ENCODE assay signal across 10 mouse cellular contexts in genomic region chr11:21997561-21998140, GRCm38 (mm10). TPM values are rescaled to one million over a fixed set of nuclear protein-coding genes. Genes with fewer than 3 reads are reported as not detected.
DNase-seq lines count a peak whose midpoint lies in the region; ATAC-seq and TF ChIP-seq lines count a peak whose summit lies in the region.
"Had no signal": no experiment of that assay in that cellular context is flagged by ENCODE, and none has a peak within 500 bp of the region (broad histone marks: within the 10 kb centered on the region; RNA-seq: fewer than 3 reads in every experiment).

No protein-coding gene starts in this region.

- no peak overlapping the region for H3K27ac ChIP-seq in heart, adult 2 months
- no peak overlapping the region for H3K27ac ChIP-seq in heart, embryonic 11.5 days (ENCODE audit: low read depth, low read length)
- H3K27ac ChIP-seq in intestine, postnatal 0 days (ENCODE audit: low read depth, low read length), result no peak overlapping the region
- no peak overlapping the region for H3K27ac ChIP-seq in stomach, postnatal 0 days (replicated peaks)

- H3K4me3 ChIP-seq in heart, adult 2 months, result no peak overlapping the region
- H3K4me3 ChIP-seq in heart, embryonic 11.5 days (ENCODE audit: low read depth, low read length), result no peak overlapping the region; the same call in 1 of the 2 replicates
- H3K4me3 ChIP-seq in intestine, postnatal 0 days (ENCODE audit: low read depth, low read length), result peak overlapping the region; percentile 26
- H3K4me3 ChIP-seq in stomach, postnatal 0 days (ENCODE audit: low read depth, low read length), result no peak overlapping the region; the same call in 1 of the 2 replicates

- no peak overlapping the region for H3K9ac ChIP-seq in heart, adult 2 months (ENCODE audit: low read depth, low read length)
- no peak overlapping the region for H3K9ac ChIP-seq in heart, embryonic 11.5 days (ENCODE audit: low read depth, low read length)
- H3K9ac ChIP-seq in intestine, postnatal 0 days (ENCODE audit: low read depth, low read length), result no peak overlapping the region
- no peak overlapping the region for H3K9ac ChIP-seq in stomach, postnatal 0 days (ENCODE audit: low read length)

- peaks cover 3% of the 10 kb centered on the region for H3K4me1 ChIP-seq in heart, adult 2 months (ENCODE audit: control insufficient read depth, insufficient read depth, low read length)
- H3K4me1 ChIP-seq in heart, embryonic 11.5 days (ENCODE audit: control insufficient read depth, insufficient read depth, low read length), result peaks cover 13% of the 10 kb centered on the region
- H3K4me1 ChIP-seq in intestine, postnatal 0 days (replicated peaks; ENCODE audit: control insufficient read depth, insufficient read depth, low read length), result no peaks in the 10 kb centered on the region; the same call in 1 of the 2 replicates
- peaks cover 2% of the 10 kb centered on the region; the same call in 1 of the 2 replicates for H3K4me1 ChIP-seq in stomach, postnatal 0 days (replicated peaks; ENCODE audit: control insufficient read depth, insufficient read depth)

- 9% methylated on average over 20 of the region's 20 CpGs for WGBS in heart, adult 2 months
- WGBS in heart, embryonic 11.5 days (ENCODE audit: insufficient replicate concordance), result 2% methylated on average over 20 of the region's 20 CpGs
- 2% methylated on average over 20 of the region's 20 CpGs for WGBS in intestine, postnatal 0 days
- 6% methylated on average over 20 of the region's 20 CpGs for WGBS in stomach, postnatal 0 days

- no peak overlapping the region for H3K4me2 ChIP-seq in heart, embryonic 11.5 days
- H3K4me2 ChIP-seq in intestine, postnatal 0 days (replicated peaks; ENCODE audit: low read depth), result peak overlapping the region; percentile 48
- H3K4me2 ChIP-seq in stomach, postnatal 0 days (replicated peaks; ENCODE audit: low read depth), result no peak overlapping the region

- H3K27me3 ChIP-seq in heart, adult 2 months (ENCODE audit: control insufficient read depth, insufficient read depth, low read length), result peaks cover 77% of the 10 kb centered on the region
- peaks cover 84% of the 10 kb centered on the region for H3K27me3 ChIP-seq in heart, embryonic 11.5 days (ENCODE audit: control insufficient read depth, insufficient read depth, low read length)
- peaks cover 98% of the 10 kb centered on the region for H3K27me3 ChIP-seq in intestine, postnatal 0 days (replicated peaks; ENCODE audit: control insufficient read depth, insufficient read depth, low read length)
- H3K27me3 ChIP-seq in stomach, postnatal 0 days (ENCODE audit: control insufficient read depth, insufficient read depth, low read length), result peaks cover 11% of the 10 kb centered on the region
- H3K27me3 ChIP-seq: CH12.LX had no signal

- no peak for TF ChIP-seq EP300 in heart, adult 2 months (IDR thresholded peaks at IDR 0.05; ENCODE audit: insufficient read depth, low read depth, low read length)
- TF ChIP-seq EP300 in stomach, postnatal 0 days (optimal IDR thresholded peaks at IDR 0.05), result no peak

- no peak for TF ChIP-seq CTCF in heart, adult 2 months (IDR thresholded peaks at IDR 0.05)
- TF ChIP-seq CTCF in intestine, postnatal 0 days (IDR thresholded peaks at IDR 0.05; ENCODE audit: low read depth), result no peak
- no peak for TF ChIP-seq CTCF in stomach, postnatal 0 days (IDR thresholded peaks at IDR 0.05; ENCODE audit: low read depth)

- intact Hi-C loops in heart, adult 2 months (cut with DNase I), result loop anchor here (10.0 kb wide), 1 partner anchor 207 kb away; no protein-coding TSS in a partner anchor

- no peak for TF ChIP-seq POLR2A in heart, adult 2 months (IDR thresholded peaks at IDR 0.05; ENCODE audit: insufficient read depth, low read depth, low read length)

- ATAC-seq in heart, embryonic 11.5 days (replicated peaks; ENCODE audit: insufficient number of reproducible peaks, low FRiP score, low TSS enrichment), result no peak
- ATAC-seq in intestine, postnatal 0 days, result no peak
- ATAC-seq in stomach, postnatal 0 days (ENCODE audit: low FRiP score, low TSS enrichment), result no peak

- H3K9me3 ChIP-seq in heart, embryonic 11.5 days (replicated peaks; ENCODE audit: control insufficient read depth, low read length), result no peaks in the 10 kb centered on the region
- no peaks in the 10 kb centered on the region for H3K9me3 ChIP-seq in intestine, postnatal 0 days (ENCODE audit: control insufficient read depth)
- H3K9me3 ChIP-seq in stomach, postnatal 0 days (ENCODE audit: control insufficient read depth, low read length), result no peaks in the 10 kb centered on the region

- H3K79me2 ChIP-seq in heart, adult 2 months (replicated peaks; ENCODE audit: control insufficient read depth, insufficient read depth, low read length), result no peaks in the 10 kb centered on the region

- H3K36me3 ChIP-seq in heart, adult 2 months (ENCODE audit: control insufficient read depth, insufficient read depth, low read length), result no peaks in the 10 kb centered on the region
- H3K36me3 ChIP-seq in heart, embryonic 11.5 days (ENCODE audit: control insufficient read depth, insufficient read depth, low read length), result no peaks in the 10 kb centered on the region
- H3K36me3 ChIP-seq in intestine, postnatal 0 days (ENCODE audit: control insufficient read depth, insufficient read depth), result no peaks in the 10 kb centered on the region
- H3K36me3 ChIP-seq in stomach, postnatal 0 days (ENCODE audit: control insufficient read depth, insufficient read depth, low read length), result no peaks in the 10 kb centered on the region

- DNase-seq in heart, adult 2 months, result peak; percentile 6 to 33
- DNase-seq in right cerebral cortex, postnatal 25 days, result peak; percentile 32
- DNase-seq in right cerebral cortex, postnatal 14 days, result no peak
- peak; percentile 27 for DNase-seq in stomach, postnatal 0 days (ENCODE audit: low spot score)
- no peak for DNase-seq in MN1 (ENCODE audit: low spot score)
- DNase-seq in c-Kit-positive CD71-positive TER-119-positive erythroid progenitor cells, embryonic 14.5 days (ENCODE audit: low spot score), result no peak

RNA-seq across cellular contexts. Expression of gene Otx1, which starts 5.0 kb away (rescaled TPM):
- not detected for total RNA-seq in heart, adult 2 months (2021)
- polyA plus RNA-seq in heart, adult 2 months (2012; rRNA removed), result 0.06 and 0.66 TPM in 2 replicates
- 0.17 and 0.40 TPM in 2 replicates for polyA plus RNA-seq in heart, embryonic 11.5 days (2014; fragmentation: Nextera tagmentation; extraction: Ambion mirVana)
- not detected in 2 replicates for polyA plus RNA-seq in intestine, postnatal 0 days (2015; fragmentation: Nextera tagmentation; extraction: Ambion mirVana)
- polyA plus RNA-seq in stomach, postnatal 0 days (2015; fragmentation: Nextera tagmentation; extraction: Ambion mirVana), result 0.02 TPM in 1 of 2 replicates, not detected in the other
- total RNA-seq: CH12.LX had no signal
- polyA plus RNA-seq: liver, embryonic 16.5 days had no signal

Comparison
In these comparisons a context has a peak if more than half of its experiments do, and no peak if none do; other contexts are left out.
1. DNase-seq: peak in heart, adult 2 months (2 of 2), right cerebral cortex, postnatal 25 days (single experiment) and stomach, postnatal 0 days (single experiment); none in right cerebral cortex, postnatal 14 days (single experiment), MN1 (single experiment) and c-Kit-positive CD71-positive TER-119-positive erythroid progenitor cells, embryonic 14.5 days (single experiment).